Mouse (Mus musculus) liver, embryonic 16.5 days (tissue): ENCODE measurements around the gene Rtn4rl1. TPM values are rescaled to one million over a fixed set of nuclear protein-coding genes. Genes with fewer than 3 reads are reported as not detected.
A peak's percentile ranks its signal among the peaks of the same experiment; 100 is the strongest.

Source experiments
- ATAC-seq: fragments of 200-750 bp; cut with Nextera tagmentation; 2 replicates; pipeline ENCODE4 v1.8.0; 2017; ENCODE audit warnings: low read depth, mild to moderate bottlenecking, moderate number of reproducible peaks, moderate library complexity
- H3K27ac ChIP-seq: fragments of 300-500 bp; sonication (generic); 2 replicates; pipeline ENCODE4 v1.5.1; 2014; ENCODE audit warnings: mild to moderate bottlenecking, low read length
- H3K27me3 ChIP-seq: fragments of 300-500 bp; sonication (generic); 2 replicates; pipeline ENCODE4 v1.6.1; 2014; ENCODE audit warnings: low read depth, low read length, mixed read lengths; ENCODE audit not compliant: control insufficient read depth, insufficient read depth
- H3K36me3 ChIP-seq: fragments of 300-500 bp; sonication (generic); 2 replicates; pipeline ENCODE4 v1.6.1; 2014; ENCODE audit warnings: mild to moderate bottlenecking; ENCODE audit not compliant: control insufficient read depth, insufficient read depth
- H3K4me1 ChIP-seq: fragments of 300-500 bp; sonication (generic); 2 replicates; pipeline ENCODE4 v1.6.1; 2014; ENCODE audit warnings: low read depth, low read length, mixed read lengths; ENCODE audit not compliant: control insufficient read depth
- H3K4me2 ChIP-seq: fragments of 300-500 bp; sonication (generic); 2 replicates; pipeline ENCODE4 v1.6.1; 2014; ENCODE audit warnings: low read depth, low read length, mixed read lengths
- H3K4me3 ChIP-seq: fragments of 300-500 bp; sonication (generic); 2 replicates; pipeline ENCODE4 v1.5.1; 2014; ENCODE audit warnings: low read depth, mild to moderate bottlenecking, low read length
- H3K9ac ChIP-seq: fragments of 300-500 bp; sonication (generic); 2 replicates; pipeline ENCODE4 v1.6.1; 2014; ENCODE audit warnings: low read depth, low read length
- H3K9me3 ChIP-seq: fragments of 300-500 bp; sonication (generic); replicated peaks from 2 replicates; pipeline ENCODE4 v1.6.1; 2016; ENCODE audit warnings: low read length; ENCODE audit not compliant: control insufficient read depth
- WGBS: fragments of 180-500 bp; shearing (Covaris S2); extraction: QIAGEN DNeasy Blood & Tissue Kit; methylation state at CpG from one replicate; pipeline ENCODE4 v1.1.7; 2014; ENCODE audit not compliant: insufficient replicate concordance; 5-methylcytosine and 5-hydroxymethylcytosine counted together
- polyA plus RNA-seq: library from polyadenylated mRNA; unstranded; fragments of >200 nt; fragmentation: Nextera tagmentation; extraction: Ambion mirVana; gene quantifications from 2 replicates; pipeline ENCODE4 v1.2.1, GENCODE M21; 2015

Rtn4rl1 gene
- polyA plus RNA-seq, 1 experiment from 2014 or later = 0.44 TPM

DNA sequence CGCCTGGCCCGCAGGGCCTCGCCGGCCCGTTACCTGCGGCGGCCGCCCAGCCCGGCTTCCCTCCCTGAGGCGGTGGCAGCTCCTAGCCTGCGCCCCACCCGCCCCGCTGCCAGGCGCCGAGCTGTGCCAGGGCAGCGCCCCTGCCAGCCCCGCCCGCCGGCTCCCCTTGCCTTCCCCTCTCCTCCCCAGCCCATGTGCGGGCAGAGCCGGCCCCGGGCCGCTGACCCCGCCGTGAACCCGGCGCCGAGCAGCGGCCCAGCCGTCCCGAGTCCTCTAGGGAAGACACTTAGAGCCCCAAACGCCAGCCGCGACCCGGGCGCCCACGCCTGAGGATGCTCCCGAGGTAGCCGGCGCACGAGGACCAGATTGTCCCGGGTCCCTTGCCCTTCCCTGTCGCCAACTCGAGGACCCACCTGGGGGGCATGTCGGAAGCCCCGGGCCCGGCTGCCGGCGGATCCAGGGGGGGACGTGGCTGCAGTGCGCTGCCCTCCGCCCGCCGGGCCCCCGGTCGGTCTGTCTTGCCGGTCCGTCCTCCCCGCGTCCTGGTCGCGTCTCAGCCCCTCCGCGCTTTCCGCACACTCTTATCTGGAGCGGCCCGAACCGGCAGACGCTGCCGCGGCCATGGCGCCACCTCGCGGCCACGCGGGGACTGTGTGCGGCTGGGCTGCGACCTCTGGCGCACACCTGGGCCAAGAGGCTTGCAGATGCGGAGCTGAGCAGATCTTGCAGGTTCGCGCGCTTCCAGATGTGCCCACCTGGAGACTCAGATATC lies 24.8 kb upstream of the Rtn4rl1 start:
- Histone ChIP-seq H3K9me3 (no peaks in the 10 kb centered on the region), H3K4me1 (peaks cover 60% of the 10 kb centered on the region), H3K4me2 (peak overlapping the region; percentile 77), H3K9ac (peak overlapping the region; percentile 43; the same call in 1 of the 2 replicates), H3K36me3 (no peaks in the 10 kb centered on the region), H3K27me3 (peaks cover 95% of the 10 kb centered on the region), H3K4me3 (peak overlapping the region; percentile 60), H3K27ac (peak overlapping the region; percentile 7; the same call in 1 of the 2 replicates)
- ATAC-seq = peak; percentile 33; the same call in 1 of the 2 replicates
- WGBS = under 1% methylated on average over 74 of the region's 83 CpGs

DNA sequence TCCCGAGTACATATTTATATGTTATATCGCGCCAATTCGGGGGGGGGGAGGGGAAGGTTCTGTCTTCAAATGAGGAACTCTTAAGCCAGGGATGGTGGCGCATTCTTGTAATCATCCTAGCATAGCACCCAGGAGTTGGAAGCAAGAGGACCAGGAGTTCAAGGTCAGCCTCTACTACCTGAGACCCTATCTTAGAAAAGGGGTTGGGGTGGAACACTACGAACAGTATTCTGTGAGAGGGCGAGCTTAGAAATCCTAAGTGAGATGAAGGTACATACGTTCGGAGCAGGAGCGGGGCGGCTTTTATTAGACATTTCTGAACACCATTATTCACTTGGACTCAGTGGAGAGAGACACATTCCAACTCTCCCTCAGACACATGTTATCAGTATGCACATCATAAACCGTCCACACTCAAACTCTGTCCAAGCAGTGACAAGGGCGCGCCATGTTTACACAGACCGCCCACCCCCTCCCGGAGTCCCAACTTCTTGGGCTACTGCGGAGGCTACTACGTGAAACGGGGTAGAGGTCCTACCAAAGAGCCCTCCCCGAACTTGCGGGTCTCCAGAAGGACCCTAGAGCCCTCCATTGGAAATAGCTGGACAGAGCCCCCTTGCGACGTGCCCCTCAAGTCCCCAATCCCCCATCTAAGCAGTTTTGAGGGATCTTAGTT lies 24.0 kb upstream of the Rtn4rl1 start, which contains the start of gene Hic1:
Gene Hic1, minus strand, starts transcription at position 115 of the 676 bp plus-strand sequence.
- 6% methylated on average over 23 of the region's 23 CpGs for WGBS
- H3K9ac ChIP-seq = peak within 1 kb of the TSS; percentile 43; the same call in 1 of the 2 replicates
- H3K4me3 ChIP-seq = peak within 1 kb of the TSS; percentile 60
- peak within 1 kb of the TSS; percentile 19; the same call in 1 of the 2 replicates for H3K27ac ChIP-seq
- H3K36me3 ChIP-seq = no peaks in the 10 kb centered on the region
- H3K4me2 ChIP-seq = peak within 1 kb of the TSS; percentile 77
- peaks cover 63% of the 10 kb centered on the region for H3K4me1 ChIP-seq
- ATAC-seq = no peak
- H3K27me3 ChIP-seq = peaks cover 95% of the 10 kb centered on the region
- no peaks in the 10 kb centered on the region for H3K9me3 ChIP-seq

DNA sequence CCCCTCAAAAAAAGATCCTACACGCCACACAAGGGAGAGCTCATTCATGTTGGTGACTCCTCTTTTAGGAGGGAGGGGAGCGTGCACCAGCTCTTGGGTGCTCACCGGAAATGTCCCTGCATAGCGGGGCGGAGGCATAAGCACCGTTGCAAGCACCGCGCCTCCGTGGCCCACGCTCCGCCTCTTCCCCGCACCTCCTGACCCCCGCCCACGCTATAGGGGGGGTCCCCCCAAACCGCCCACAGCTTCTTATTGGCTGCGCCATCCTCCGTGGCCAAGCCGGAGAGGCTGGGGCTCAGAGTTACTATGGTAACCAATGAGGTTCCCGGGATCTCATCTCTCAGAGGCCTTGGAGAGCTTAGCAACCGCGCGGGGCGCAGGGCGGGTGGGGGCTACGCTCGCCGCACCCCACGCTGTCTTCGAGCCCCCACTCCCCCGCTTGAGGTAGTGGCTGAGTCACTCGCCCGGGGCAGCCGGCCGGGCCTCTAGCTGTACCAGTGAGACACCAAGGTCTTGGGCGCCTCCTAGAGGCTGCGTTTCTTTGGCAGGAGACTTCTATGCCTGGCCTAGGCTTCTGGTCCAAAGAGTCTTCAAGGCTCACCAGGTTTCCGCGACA lies 23.3 kb upstream of the Rtn4rl1 start:
- peak; percentile 19; the same call in 1 of the 2 replicates for ATAC-seq
- H3K27me3 ChIP-seq = peaks cover 90% of the 10 kb centered on the region
- peak overlapping the region; percentile 50 for H3K4me3 ChIP-seq
- H3K4me2 ChIP-seq = peak overlapping the region; percentile 77
- H3K27ac ChIP-seq = no peak overlapping the region
- WGBS = under 1% methylated on average over 38 of the region's 38 CpGs
- no peaks in the 10 kb centered on the region for H3K36me3 ChIP-seq
- H3K4me1 ChIP-seq = peaks cover 63% of the 10 kb centered on the region
- no peak overlapping the region for H3K9ac ChIP-seq
- H3K9me3 ChIP-seq = no peaks in the 10 kb centered on the region

DNA sequence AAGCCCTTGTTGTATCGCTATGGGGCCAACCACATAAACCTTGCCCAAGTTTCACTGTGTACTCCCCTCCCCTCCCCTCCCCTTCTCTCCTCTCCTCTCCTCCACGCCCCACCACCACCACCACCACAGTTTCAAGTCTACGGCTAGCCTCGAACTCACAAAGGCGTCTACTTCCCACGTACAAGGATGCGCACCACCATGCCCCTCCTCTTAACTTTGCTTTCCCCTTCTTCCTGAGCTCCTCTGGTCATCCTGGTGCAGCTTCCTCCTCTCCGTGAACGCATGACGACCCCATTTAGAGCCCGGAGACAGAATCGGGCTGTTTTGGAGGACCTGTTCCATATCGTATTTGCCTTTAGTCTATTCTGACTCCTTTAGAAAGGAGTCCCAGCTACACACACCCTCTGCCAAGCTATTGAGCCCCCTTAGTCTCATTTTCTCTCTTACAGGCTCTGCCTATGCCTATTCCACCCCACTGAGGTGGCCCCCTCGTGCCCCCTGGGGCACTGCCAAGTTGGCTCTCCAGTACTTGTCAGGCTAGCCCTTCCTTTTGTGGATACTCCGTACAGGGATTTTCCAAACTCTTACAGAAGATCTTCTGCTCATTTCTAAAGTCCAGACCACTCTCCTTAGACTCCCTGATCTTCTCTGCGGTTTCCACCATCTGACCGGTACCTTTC lies 22.3 kb upstream of the Rtn4rl1 start:
- Histone ChIP-seq H3K36me3 (no peaks in the 10 kb centered on the region), H3K4me1 (peaks cover 56% of the 10 kb centered on the region), H3K4me2 (no peak overlapping the region), H3K4me3 (no peak overlapping the region), H3K27me3 (peaks cover 83% of the 10 kb centered on the region), H3K27ac (no peak overlapping the region), H3K9me3 (no peaks in the 10 kb centered on the region), H3K9ac (no peak overlapping the region)
- WGBS = 7% methylated on average over 17 of the region's 17 CpGs
- ATAC-seq = no peak

DNA sequence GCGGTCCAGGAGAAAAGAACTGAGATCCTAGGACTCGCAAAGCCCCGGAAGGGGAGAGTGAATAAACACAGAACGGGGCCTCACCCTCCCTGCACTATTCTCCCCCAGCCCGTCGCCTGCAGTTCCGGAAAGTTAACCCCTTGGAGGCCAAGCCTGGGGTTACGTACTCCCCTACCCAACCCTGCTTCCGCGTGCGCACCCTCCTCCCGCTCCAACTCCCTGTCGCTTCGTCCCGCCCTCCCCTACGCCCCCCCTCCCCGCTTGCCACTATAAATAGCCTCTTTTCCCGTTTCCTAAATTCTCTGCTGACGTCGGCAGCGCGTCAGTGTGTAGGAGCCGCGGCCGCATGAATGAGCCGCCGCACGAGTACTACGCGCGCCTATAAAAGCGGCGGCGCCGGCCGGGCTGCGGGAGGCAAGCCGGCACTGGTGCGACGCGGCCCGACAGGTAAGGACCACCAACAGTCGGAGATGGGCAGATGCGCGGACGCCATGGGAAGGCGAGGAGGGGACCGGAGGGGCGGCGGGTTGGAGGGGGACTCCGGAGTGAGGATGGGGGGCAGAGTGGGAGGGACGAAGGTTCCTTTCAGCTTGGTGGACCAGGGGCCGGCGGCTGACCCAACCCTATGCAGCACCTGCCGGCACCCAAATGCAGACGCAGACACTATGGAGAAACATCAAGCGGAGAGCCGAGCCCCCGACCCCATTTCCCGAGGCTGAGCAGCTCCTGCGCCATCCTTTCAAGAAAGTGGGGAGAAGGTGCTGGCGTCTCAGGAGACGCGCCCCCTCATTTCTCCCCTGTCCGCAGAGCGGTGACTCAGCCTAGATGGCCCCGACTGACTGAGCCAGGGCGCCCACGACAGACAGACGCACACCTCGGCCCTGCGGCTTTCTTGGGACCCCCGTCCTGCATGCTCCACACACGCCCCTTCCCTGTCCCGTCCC lies 21.2 kb upstream of the Rtn4rl1 start:
- WGBS = under 1% methylated on average over 75 of the region's 75 CpGs
- H3K4me2 ChIP-seq = peak overlapping the region; percentile 91
- H3K9ac ChIP-seq = no peak overlapping the region
- H3K36me3 ChIP-seq = no peaks in the 10 kb centered on the region
- H3K9me3 ChIP-seq = no peaks in the 10 kb centered on the region
- no peak overlapping the region for H3K27ac ChIP-seq
- H3K27me3 ChIP-seq = peaks cover 72% of the 10 kb centered on the region
- H3K4me3 ChIP-seq = peak overlapping the region; percentile 70
- no peak for ATAC-seq
- H3K4me1 ChIP-seq = peaks cover 47% of the 10 kb centered on the region

DNA sequence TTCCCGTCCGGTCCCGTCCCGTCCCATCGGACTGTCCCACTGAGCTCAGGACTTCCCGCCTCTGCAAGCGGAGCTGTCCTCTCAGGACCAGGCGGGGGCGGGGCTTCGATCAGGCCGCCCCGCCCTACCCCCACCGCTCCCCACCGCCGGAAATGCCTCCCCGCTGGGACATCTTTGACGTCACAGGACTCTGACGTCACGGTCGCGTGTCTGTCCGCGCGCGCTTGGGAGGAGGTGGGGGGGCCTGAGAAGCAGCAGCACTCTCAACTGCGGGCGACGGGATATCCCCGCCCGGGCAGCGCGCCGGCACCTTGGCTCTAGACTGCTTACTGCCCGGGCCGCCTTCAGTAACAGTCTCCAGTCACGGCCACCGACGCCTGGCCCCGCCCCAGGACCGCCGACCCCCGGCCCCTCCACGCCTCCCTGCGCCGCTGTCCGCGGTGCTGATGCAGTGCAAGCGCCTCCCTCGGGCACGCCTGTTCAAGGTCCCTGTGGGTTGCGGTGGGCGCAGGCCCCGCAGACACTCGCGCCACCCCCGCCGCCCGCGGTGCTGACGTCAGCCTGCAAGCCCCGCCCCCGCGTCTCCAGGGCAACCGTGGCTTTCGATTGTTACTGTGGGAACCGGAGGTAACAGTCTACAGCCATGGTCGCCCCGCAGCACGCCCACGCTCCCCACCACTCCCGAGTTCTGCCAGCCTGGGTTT lies 20.3 kb upstream of the Rtn4rl1 start:
- peak overlapping the region; percentile 70 for H3K4me3 ChIP-seq
- H3K36me3 ChIP-seq = no peaks in the 10 kb centered on the region
- H3K4me1 ChIP-seq = peaks cover 48% of the 10 kb centered on the region
- peak overlapping the region; percentile 31 for H3K9ac ChIP-seq
- H3K27me3 ChIP-seq = peaks cover 64% of the 10 kb centered on the region
- peak overlapping the region; percentile 91 for H3K4me2 ChIP-seq
- H3K27ac ChIP-seq = no peak overlapping the region
- under 1% methylated on average over 71 of the region's 71 CpGs for WGBS
- no peaks in the 10 kb centered on the region for H3K9me3 ChIP-seq
- ATAC-seq = peak; percentile 62

DNA sequence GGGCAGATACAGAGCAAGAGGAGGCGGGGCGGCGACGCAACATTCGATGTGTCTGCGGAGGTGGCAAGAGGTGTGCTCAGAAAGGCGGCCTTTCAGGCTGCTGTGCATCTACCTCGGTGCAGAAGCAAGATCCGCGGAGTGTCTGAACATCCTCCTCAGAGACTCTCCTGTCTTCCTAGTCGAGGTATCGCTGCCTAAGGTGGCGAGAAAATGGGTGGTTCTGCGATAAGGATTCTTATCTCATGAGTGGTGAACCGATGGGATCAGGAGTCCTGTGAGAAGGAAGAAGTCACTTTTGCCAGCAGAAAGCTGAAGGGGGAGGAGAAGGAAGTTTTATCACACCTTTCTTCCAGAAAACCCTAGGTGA lies 19.8 kb upstream of the Rtn4rl1 start:
- no peak for ATAC-seq
- Histone ChIP-seq H3K27ac (no peak overlapping the region), H3K9ac (peak overlapping the region; percentile 31; the same call in 1 of the 2 replicates), H3K27me3 (peaks cover 58% of the 10 kb centered on the region), H3K36me3 (no peaks in the 10 kb centered on the region), H3K4me3 (peak overlapping the region; percentile 70), H3K4me1 (peaks cover 44% of the 10 kb centered on the region), H3K9me3 (no peaks in the 10 kb centered on the region), H3K4me2 (peak overlapping the region; percentile 91)
- WGBS = 3% methylated on average over 15 of the region's 15 CpGs
